In genomic region chr5:21986311-21986710, GRCm38 (mm10) we compare ENCODE assay signal across 10 mouse cellular contexts.
DNase-seq lines count a peak whose midpoint lies in the region; ATAC-seq and TF ChIP-seq lines count a peak whose summit lies in the region.
"Had no signal": no experiment of that assay in that cellular context is flagged by ENCODE, and none has a peak within 500 bp of the region (broad histone marks: within the 10 kb centered on the region; RNA-seq: fewer than 3 reads in every experiment).

No protein-coding gene starts in this region.

- H3K4me1 ChIP-seq in hindbrain, embryonic 10.5 days (replicated peaks), result no peaks in the 10 kb centered on the region
- no peaks in the 10 kb centered on the region for H3K4me1 ChIP-seq in hindbrain, embryonic 13.5 days (replicated peaks)
- no peaks in the 10 kb centered on the region for H3K4me1 ChIP-seq in intestine, embryonic 15.5 days (replicated peaks)
- H3K4me1 ChIP-seq: embryonic facial prominence, embryonic 13.5 days; limb, embryonic 12.5 days had no signal

- in situ Hi-C loops in Patski (cut with MboI; ENCODE audit: low pct_unique_long_range_greater_than_20kb), result no loop called here

- H3K27ac ChIP-seq in hindbrain, embryonic 10.5 days, result no peak overlapping the region
- H3K27ac ChIP-seq in hindbrain, embryonic 13.5 days, result no peak overlapping the region
- no peak overlapping the region for H3K27ac ChIP-seq in intestine, embryonic 15.5 days
- H3K27ac ChIP-seq: embryonic facial prominence, embryonic 13.5 days; limb, embryonic 12.5 days had no signal

- no peak for ATAC-seq in hindbrain, embryonic 13.5 days (ENCODE audit: low FRiP score)
- no peak for ATAC-seq in Patski
- ATAC-seq in intestine, embryonic 15.5 days, result no peak

- no peak overlapping the region for H3K4me2 ChIP-seq in hindbrain, embryonic 13.5 days
- H3K4me2 ChIP-seq in intestine, embryonic 15.5 days (replicated peaks), result no peak overlapping the region
- H3K4me2 ChIP-seq: embryonic facial prominence, embryonic 13.5 days; limb, embryonic 12.5 days had no signal

- no peak overlapping the region for H3K4me3 ChIP-seq in hindbrain, embryonic 10.5 days
- no peak overlapping the region for H3K4me3 ChIP-seq in hindbrain, embryonic 13.5 days
- H3K4me3 ChIP-seq in intestine, embryonic 15.5 days (replicated peaks), result no peak overlapping the region
- H3K4me3 ChIP-seq: embryonic facial prominence, embryonic 13.5 days; limb, embryonic 12.5 days had no signal

- CTCF ChIA-PET in Patski (lab: Charles Lee), result no interaction called here

- no peak overlapping the region for H3K9ac ChIP-seq in hindbrain, embryonic 13.5 days
- no peak overlapping the region for H3K9ac ChIP-seq in intestine, embryonic 15.5 days
- H3K9ac ChIP-seq: embryonic facial prominence, embryonic 13.5 days; limb, embryonic 12.5 days had no signal

- DNase-seq in hindbrain, embryonic 10.5 days (ENCODE audit: low spot score), result peak; percentile 38
- DNase-seq in A20 (ENCODE audit: low read depth, low spot score) (peak; percentile 81), Patski (ENCODE audit: low read depth, low spot score) (no peak)
- peak; percentile 86 to 87 for DNase-seq in cerebellum, postnatal 14 days
- peak; percentile 56 for DNase-seq in hindlimb bud, embryonic 11.5 days (ENCODE audit: extremely low spot score, low read depth, low spot score)
- DNase-seq in lung, postnatal 36 days, result peak; percentile 55

- WGBS in hindbrain, embryonic 10.5 days, result 59% methylated on average over 4 of the region's 4 CpGs
- 61% methylated on average over 4 of the region's 4 CpGs for WGBS in hindbrain, embryonic 13.5 days
- 49% methylated on average over 4 of the region's 4 CpGs for WGBS in intestine, embryonic 15.5 days

- H3K36me3 ChIP-seq in hindbrain, embryonic 10.5 days, result no peaks in the 10 kb centered on the region
- no peaks in the 10 kb centered on the region for H3K36me3 ChIP-seq in hindbrain, embryonic 13.5 days
- H3K36me3 ChIP-seq in intestine, embryonic 15.5 days, result no peaks in the 10 kb centered on the region
- H3K36me3 ChIP-seq: embryonic facial prominence, embryonic 13.5 days; limb, embryonic 12.5 days had no signal

- peaks cover 14% of the 10 kb centered on the region; the same call in 1 of the 2 replicates for H3K9me3 ChIP-seq in hindbrain, embryonic 10.5 days
- H3K9me3 ChIP-seq in hindbrain, embryonic 13.5 days, result no peaks in the 10 kb centered on the region
- no peaks in the 10 kb centered on the region; the same call in 1 of the 2 replicates for H3K9me3 ChIP-seq in intestine, embryonic 15.5 days

- POLR2A ChIA-PET in Patski (lab: Charles Lee), result no interaction called here

- H3K27me3 ChIP-seq in hindbrain, embryonic 10.5 days (ENCODE audit: insufficient read depth, poor library complexity, severe bottlenecking), result no peaks in the 10 kb centered on the region
- H3K27me3 ChIP-seq in hindbrain, embryonic 13.5 days, result no peaks in the 10 kb centered on the region
- H3K27me3 ChIP-seq in Patski, result peaks cover 13% of the 10 kb centered on the region
- no peaks in the 10 kb centered on the region for H3K27me3 ChIP-seq in intestine, embryonic 15.5 days (replicated peaks)
- H3K27me3 ChIP-seq: embryonic facial prominence, embryonic 13.5 days; limb, embryonic 12.5 days had no signal

- TF ChIP-seq CTCF in Patski (IDR thresholded peaks at IDR 0.05), result peak; percentile 68
